Mouse (Mus musculus) limb, embryonic 10.5 days (tissue): Measurements from ENCODE around the gene Gripap1. TPM values are rescaled to one million over a fixed set of nuclear protein-coding genes. Genes with fewer than 3 reads are reported as not detected.

Source experiments
- DNase-seq: peaks from one replicate; pipeline ENCODE4 v3.0.0-alpha.2; 2017; ENCODE audit warnings: low spot score
- H3K27ac ChIP-seq: fragments of 300-500 bp; sonication (generic); 2 replicates; pipeline ENCODE4 v1.5.1; 2016; ENCODE audit warnings: mild to moderate bottlenecking
- H3K27me3 ChIP-seq: fragments of 300-500 bp; sonication (generic); 2 replicates; pipeline ENCODE4 v1.6.1; 2016; ENCODE audit warnings: low read depth, mild to moderate bottlenecking; ENCODE audit not compliant: poor library complexity, severe bottlenecking
- H3K36me3 ChIP-seq: fragments of 300-500 bp; sonication (generic); 2 replicates; pipeline ENCODE4 v1.6.1; 2016; ENCODE audit warnings: mild to moderate bottlenecking, moderate library complexity
- H3K4me1 ChIP-seq: fragments of 300-500 bp; sonication (generic); 2 replicates; pipeline ENCODE4 v1.6.1; 2016
- H3K4me3 ChIP-seq: fragments of 300-500 bp; sonication (generic); 2 replicates; pipeline ENCODE4 v1.5.1; 2016; ENCODE audit warnings: mild to moderate bottlenecking, moderate library complexity
- H3K9me3 ChIP-seq: fragments of 300-500 bp; sonication (generic); replicated peaks from 2 replicates; pipeline ENCODE4 v1.6.1; 2016; ENCODE audit warnings: mild to moderate bottlenecking
- WGBS: fragments of 180-500 bp; shearing (Covaris S2); methylation state at CpG from one replicate; pipeline ENCODE4 v1.1.7; 2016; 5-methylcytosine and 5-hydroxymethylcytosine counted together
- microRNA counts: library from miRNA; unstranded; fragments of <30 nt; microRNA quantifications from one replicate; lab custom pipeline; 2017
- microRNA-seq: library from miRNA; unstranded; fragments of <30 nt; microRNA quantifications from one replicate; pipeline ENCODE4, GENCODE M21; 2017
- polyA plus RNA-seq: library from polyadenylated mRNA; unstranded; fragments of >200 nt; fragmentation: Nextera tagmentation; extraction: Ambion mirVana; gene quantifications from 2 replicates; pipeline ENCODE4 v1.2.1, GENCODE M21; 2016

Gene Gripap1
- polyA plus RNA-seq, 1 experiment from 2014 or later, result 36.3 TPM

- H3K36me3 ChIP-seq, result peaks cover 29% of the 10 kb centered on the region
- H3K4me1 ChIP-seq, result no peaks in the 10 kb centered on the region
- H3K9me3 ChIP-seq, result no peaks in the 10 kb centered on the region
- H3K27ac ChIP-seq, result no peak overlapping the region
- no peaks in the 10 kb centered on the region for H3K27me3 ChIP-seq
- no peak for DNase-seq
- no peak overlapping the region for H3K4me3 ChIP-seq
- WGBS, result 88% methylated on average over 1 of the region's 1 CpGs
Observed at GRCm38 (mm10) chrX:7863181-7863580, 73.6 kb downstream of the Gripap1 start.

- peaks cover 24% of the 10 kb centered on the region for H3K36me3 ChIP-seq
- H3K27ac ChIP-seq, result no peak overlapping the region
- no peaks in the 10 kb centered on the region for H3K27me3 ChIP-seq
- H3K4me3 ChIP-seq, result no peak overlapping the region
- no peaks in the 10 kb centered on the region for H3K4me1 ChIP-seq
- WGBS, result 85% methylated on average over 3 of the region's 3 CpGs
- no peaks in the 10 kb centered on the region for H3K9me3 ChIP-seq
- DNase-seq, result no peak
Observed at GRCm38 (mm10) chrX:7864551-7864950, 75.0 kb downstream of the Gripap1 start.

- DNase-seq, result no peak
- Histone ChIP-seq H3K9me3 (no peaks in the 10 kb centered on the region), H3K27ac (no peak overlapping the region), H3K36me3 (peaks cover 18% of the 10 kb centered on the region), H3K27me3 (no peaks in the 10 kb centered on the region), H3K4me3 (no peak overlapping the region), H3K4me1 (no peaks in the 10 kb centered on the region)
- WGBS, result 78% methylated on average over 2 of the region's 2 CpGs
Observed at GRCm38 (mm10) chrX:7865343-7865742, 75.8 kb downstream of the Gripap1 start.

- 69% methylated on average over 2 of the region's 2 CpGs for WGBS
- H3K27ac ChIP-seq, result no peak overlapping the region
Observed at GRCm38 (mm10) chrX:7865786-7866185, 76.2 kb downstream of the Gripap1 start.

GRCm38 (mm10) chrX:7867141-7867540 lies 77.6 kb downstream of the Gripap1 start:
- no peak for DNase-seq
- peaks cover 25% of the 10 kb centered on the region for H3K36me3 ChIP-seq
- H3K4me3 ChIP-seq, result no peak overlapping the region
- H3K27ac ChIP-seq, result no peak overlapping the region
- WGBS, result 93% methylated on average over 1 of the region's 1 CpGs
- H3K27me3 ChIP-seq, result no peaks in the 10 kb centered on the region
- H3K9me3 ChIP-seq, result no peaks in the 10 kb centered on the region
- no peaks in the 10 kb centered on the region for H3K4me1 ChIP-seq

More at GRCm38 (mm10) chrX:7865786-7866185, 76.2 kb downstream of the Gripap1 start:
- Histone ChIP-seq H3K4me3 (no peak overlapping the region), H3K4me1 (no peaks in the 10 kb centered on the region), H3K36me3 (peaks cover 16% of the 10 kb centered on the region), H3K27me3 (no peaks in the 10 kb centered on the region), H3K9me3 (no peaks in the 10 kb centered on the region)
- DNase-seq, result no peak

GRCm38 (mm10) chrX:7868506-7868905 lies 78.9 kb downstream of the Gripap1 start:
- no peak overlapping the region for H3K4me3 ChIP-seq
- H3K4me1 ChIP-seq, result no peaks in the 10 kb centered on the region
- peaks cover 39% of the 10 kb centered on the region for H3K36me3 ChIP-seq
- no peak overlapping the region for H3K27ac ChIP-seq
- WGBS, result 52% methylated on average over 2 of the region's 2 CpGs
- DNase-seq, result no peak
- H3K27me3 ChIP-seq, result no peaks in the 10 kb centered on the region
- no peaks in the 10 kb centered on the region for H3K9me3 ChIP-seq

- H3K27ac ChIP-seq, result no peak overlapping the region
- H3K36me3 ChIP-seq, result peaks cover 51% of the 10 kb centered on the region
- no peak for DNase-seq
- H3K9me3 ChIP-seq, result no peaks in the 10 kb centered on the region
- H3K4me1 ChIP-seq, result no peaks in the 10 kb centered on the region
- no peaks in the 10 kb centered on the region for H3K27me3 ChIP-seq
- WGBS, result 53% methylated on average over 3 of the region's 3 CpGs
- H3K4me3 ChIP-seq, result no peak overlapping the region
Observed at GRCm38 (mm10) chrX:7869826-7870225, 80.3 kb downstream of the Gripap1 start.

MicroRNAs encoded within 50 kb of the gene (microRNA counts, 519-probe panel; counts per million panel counts)
- 684 counts per million, percentile 72 among the panel's probes with 10 or more counts for microRNA mmu-miR-1198 (lab: Ali Mortazavi, UCI)

Small RNA genes within 50 kb of the gene (microRNA-seq; reads per million reads assigned to microRNA genes)
- 13.5 reads per million, percentile 23 among the genes with 10 or more reads in this experiment for gene Mir1198

Other genes starting within 250 kb of the Gripap1 start
- gene Foxp3, start 216.1 kb upstream of the Gripap1 start, polyA plus RNA-seq, result 0.05 and 0.06 TPM in 2 replicates
- 1.3 and 1.5 TPM in 2 replicates for gene Ppp1r3f, start 215.5 kb upstream of the Gripap1 start, polyA plus RNA-seq
- gene Ccdc22, start 184.2 kb upstream of the Gripap1 start, polyA plus RNA-seq, result 36.5 and 37.9 TPM in 2 replicates
- gene Cacna1f, start 182.7 kb upstream of the Gripap1 start, polyA plus RNA-seq, result not detected in 2 replicates
- gene Syp, start 151.3 kb upstream of the Gripap1 start, polyA plus RNA-seq, result 1.6 and 1.9 TPM in 2 replicates
- gene Prickle3, start 132.5 kb upstream of the Gripap1 start, polyA plus RNA-seq, result 6.4 and 9.1 TPM in 2 replicates
- 72.6 and 77.7 TPM in 2 replicates for gene Plp2, start 118.4 kb upstream of the Gripap1 start, polyA plus RNA-seq
- gene Magix, start 108.5 kb upstream of the Gripap1 start, polyA plus RNA-seq, result 0.08 and 0.13 TPM in 2 replicates
- gene Gpkow, start 92.6 kb upstream of the Gripap1 start, polyA plus RNA-seq, result 40.5 and 48.2 TPM in 2 replicates
- 18.1 and 20.8 TPM in 2 replicates for gene Wdr45, start 75.4 kb upstream of the Gripap1 start, polyA plus RNA-seq
- gene Gm45208, start 67.5 kb upstream of the Gripap1 start, polyA plus RNA-seq, result not detected in 2 replicates
- gene Praf2, start 61.3 kb upstream of the Gripap1 start, polyA plus RNA-seq, result 74.0 and 79.0 TPM in 2 replicates
- 21.8 and 21.9 TPM in 2 replicates for gene Ccdc120, start 38.9 kb upstream of the Gripap1 start, polyA plus RNA-seq
- gene Tfe3, start 27.2 kb upstream of the Gripap1 start, polyA plus RNA-seq, result 26.0 and 26.8 TPM in 2 replicates
- gene Kcnd1, start 32.5 kb downstream of the Gripap1 start, polyA plus RNA-seq, result 0.85 and 1.2 TPM in 2 replicates
- 41.4 and 47.5 TPM in 2 replicates for gene Otud5, start 51.6 kb downstream of the Gripap1 start, polyA plus RNA-seq
- gene Pim2, start 88.5 kb downstream of the Gripap1 start, polyA plus RNA-seq, result 6.2 TPM in 2 replicates
- gene Slc35a2, start 94.3 kb downstream of the Gripap1 start, polyA plus RNA-seq, result 23.3 and 24.0 TPM in 2 replicates
- 131 and 140 TPM in 2 replicates for gene Pqbp1, start 109.5 kb downstream of the Gripap1 start, polyA plus RNA-seq
- 167 and 187 TPM in 2 replicates for gene Timm17b, start 109.6 kb downstream of the Gripap1 start, polyA plus RNA-seq
- gene Gm10491, start 118.1 kb downstream of the Gripap1 start, polyA plus RNA-seq, result not detected in 2 replicates
- gene Gm10490, start 119.8 kb downstream of the Gripap1 start, polyA plus RNA-seq, result not detected in 2 replicates
- 0.06 and 0.13 TPM in 2 replicates for gene Pcsk1n, start 130.1 kb downstream of the Gripap1 start, polyA plus RNA-seq
- not detected in 2 replicates for gene Eras, start 138.8 kb downstream of the Gripap1 start, polyA plus RNA-seq
- 39.6 and 52.8 TPM in 2 replicates for gene Hdac6, start 158.1 kb downstream of the Gripap1 start, polyA plus RNA-seq
- gene Gata1, start 188.3 kb downstream of the Gripap1 start, polyA plus RNA-seq, result 4.1 and 6.3 TPM in 2 replicates
- not detected in 2 replicates for gene Glod5, start 228.7 kb downstream of the Gripap1 start, polyA plus RNA-seq